Mouse (Mus musculus) kidney, adult 18-20 months (tissue): Measurements from ENCODE around the gene Mdc1.

ENCODE experiments used
- DNase-seq: peaks from one replicate; pipeline ENCODE4 v3.0.0; 2021

The Mdc1 gene

DNA sequence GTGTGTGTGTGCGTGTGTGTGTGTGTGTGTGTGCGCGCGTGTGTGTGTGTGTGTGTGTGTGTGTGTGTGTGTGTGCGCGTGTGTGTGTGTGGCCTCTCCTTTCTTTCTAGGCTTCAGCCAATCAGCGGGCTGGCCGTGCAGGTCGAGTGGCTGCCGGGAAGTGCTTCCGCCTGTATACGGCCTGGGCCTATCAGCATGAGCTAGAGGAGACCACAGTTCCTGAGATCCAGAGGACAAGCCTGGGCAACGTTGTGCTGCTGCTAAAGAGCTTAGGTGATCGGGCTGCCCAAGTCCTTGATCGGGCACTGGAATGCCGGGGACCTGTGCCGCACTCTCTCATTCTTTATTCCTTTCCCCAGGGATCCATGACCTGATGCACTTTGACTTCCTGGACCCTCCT, 46.4 kb downstream of the Mdc1 start:
- no peak for DNase-seq

DNA sequence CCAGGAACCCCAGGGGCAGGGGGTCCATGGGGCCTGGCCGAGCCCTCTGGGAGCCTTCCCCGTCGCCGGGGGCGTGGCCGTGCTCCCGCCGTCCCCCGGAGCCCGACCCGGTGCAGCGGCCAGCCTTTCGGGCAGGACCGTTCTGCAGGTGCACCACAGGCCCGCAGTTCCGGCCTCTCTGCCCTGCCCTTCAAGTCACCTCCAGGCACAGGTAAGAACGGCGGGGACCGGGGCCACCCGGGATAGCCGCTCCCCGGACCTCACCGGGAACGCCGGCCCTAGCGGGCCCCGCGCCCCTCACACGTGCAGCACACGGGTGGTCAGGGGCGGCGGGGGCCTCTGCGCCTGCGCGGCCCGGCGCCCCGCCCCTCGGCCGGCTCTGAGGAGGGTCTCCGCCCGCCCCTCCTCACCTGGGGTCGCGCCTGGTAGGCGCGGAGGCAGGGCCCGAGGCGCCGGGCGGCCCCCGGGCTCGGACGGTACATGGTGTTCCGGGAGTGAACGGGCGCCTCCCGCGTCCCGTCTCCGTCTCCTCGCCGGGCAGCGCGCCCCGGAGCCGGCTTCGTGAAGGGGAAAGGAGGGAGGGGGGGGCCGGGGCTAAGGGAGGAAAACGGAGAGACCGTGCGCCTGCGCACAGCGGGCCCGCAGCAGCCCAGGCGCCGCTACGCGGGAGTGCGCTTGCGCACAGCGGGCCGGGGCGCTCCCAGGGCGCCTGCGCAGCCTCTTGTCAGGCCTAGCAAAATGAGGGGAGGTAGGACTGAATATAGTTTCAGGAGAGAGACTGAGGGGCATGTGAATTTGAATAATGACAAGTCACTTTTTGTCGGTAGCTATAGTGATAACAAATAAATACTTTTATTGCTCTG, 55.7 kb downstream of the Mdc1 start, which contains the start of gene 2310061I04Rik:
TSS of gene 2310061I04Rik (minus strand) at position 651 of the 863 bp plus-strand sequence.
- peak; percentile 90 for DNase-seq

DNA sequence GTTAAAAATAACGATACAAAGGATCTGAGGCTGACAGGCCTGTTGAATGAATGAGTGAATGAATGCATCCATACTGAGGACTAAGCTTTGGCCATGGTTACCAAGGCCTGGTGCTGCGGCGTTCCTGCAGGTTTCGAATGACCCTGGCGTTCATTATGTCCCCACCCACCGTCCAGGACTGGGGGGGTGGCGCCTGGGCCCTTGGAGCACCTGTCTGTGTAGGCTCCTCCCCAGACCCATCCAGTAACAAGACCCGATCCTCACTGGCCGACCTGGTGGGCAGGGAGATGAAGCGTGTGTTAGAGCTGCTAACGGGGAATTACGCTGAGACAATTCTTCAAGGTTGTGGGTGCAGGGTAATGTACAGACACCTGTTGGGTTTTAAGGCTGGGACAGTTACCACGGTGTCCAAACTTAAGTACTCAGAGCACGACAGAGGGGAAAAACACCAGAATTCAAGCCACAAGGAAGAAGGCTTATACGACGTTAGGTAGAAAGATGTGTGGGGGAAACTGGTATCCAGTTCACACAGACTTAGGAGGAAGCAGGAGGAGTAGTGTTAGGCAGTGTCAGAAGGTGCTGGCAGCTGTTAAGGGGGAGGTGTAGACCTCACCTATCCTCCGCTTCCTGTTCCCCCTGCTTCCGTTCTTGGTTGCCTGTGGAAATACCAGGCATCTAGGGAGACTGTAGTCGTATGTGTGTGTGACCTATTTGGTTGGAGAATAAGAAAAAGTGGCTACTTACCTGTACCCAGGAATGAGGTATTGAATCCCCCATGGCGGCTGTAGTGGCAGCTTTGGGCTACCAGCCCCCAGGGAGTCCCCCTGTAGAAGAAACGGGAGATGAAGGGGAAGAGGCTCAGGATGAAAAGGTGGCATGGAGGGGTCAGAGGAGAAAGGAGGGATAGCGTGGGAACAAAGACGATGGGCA, 56.6 kb downstream of the Mdc1 start:
- DNase-seq: peak; percentile 23

DNA sequence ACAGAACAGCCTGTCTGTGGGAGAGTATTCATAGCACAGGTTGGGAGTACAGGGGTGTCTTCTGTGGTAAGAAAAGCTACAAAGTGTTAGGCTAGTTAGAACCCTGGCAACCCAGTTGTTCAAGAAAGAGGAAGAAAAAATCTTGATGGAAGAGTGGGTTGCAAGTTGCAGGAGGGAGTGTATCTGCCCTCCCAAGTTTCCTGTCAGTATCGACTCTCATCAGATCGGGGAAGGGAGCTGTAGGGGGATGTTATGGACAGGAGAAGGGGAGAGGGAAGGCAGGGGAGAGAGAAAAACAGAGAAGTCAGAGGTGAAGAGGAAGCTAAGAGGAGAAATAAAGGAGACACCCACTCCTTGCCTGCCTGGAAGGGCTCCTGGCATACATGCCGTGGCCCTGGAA, 59.3 kb downstream of the Mdc1 start:
- DNase-seq: no peak

DNA sequence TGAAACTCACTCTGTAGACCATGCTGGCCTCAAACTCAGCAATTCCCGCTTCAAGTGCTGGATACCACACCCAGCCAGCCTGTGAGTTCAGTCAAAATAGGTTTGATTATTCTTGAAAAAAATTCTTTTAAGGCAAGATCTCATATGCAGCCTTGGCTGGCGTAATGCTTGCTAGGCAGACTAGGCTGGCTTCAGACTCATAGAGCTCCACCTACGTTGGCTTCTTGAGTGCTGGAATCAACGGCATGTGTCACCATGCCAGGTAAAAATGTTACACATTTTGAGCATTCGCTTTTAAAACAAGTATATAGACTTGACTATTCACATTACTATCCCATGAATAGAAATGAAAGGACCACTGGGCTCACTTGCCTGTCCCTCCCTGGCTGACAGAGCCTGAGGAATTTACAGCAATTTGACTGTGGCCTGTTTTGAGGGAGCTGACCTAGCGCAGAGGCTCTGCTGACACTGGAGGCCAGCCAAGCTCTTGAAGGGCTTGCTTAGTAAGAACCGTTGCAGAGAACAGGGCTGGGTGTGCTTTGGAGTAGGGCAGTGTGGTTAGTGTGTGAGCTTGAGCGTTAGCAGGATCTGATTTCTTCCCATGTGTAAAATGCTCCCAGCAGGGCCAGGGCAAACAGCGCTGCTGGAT, 62.2 kb downstream of the Mdc1 start:
- DNase-seq: peak; percentile 67

DNA sequence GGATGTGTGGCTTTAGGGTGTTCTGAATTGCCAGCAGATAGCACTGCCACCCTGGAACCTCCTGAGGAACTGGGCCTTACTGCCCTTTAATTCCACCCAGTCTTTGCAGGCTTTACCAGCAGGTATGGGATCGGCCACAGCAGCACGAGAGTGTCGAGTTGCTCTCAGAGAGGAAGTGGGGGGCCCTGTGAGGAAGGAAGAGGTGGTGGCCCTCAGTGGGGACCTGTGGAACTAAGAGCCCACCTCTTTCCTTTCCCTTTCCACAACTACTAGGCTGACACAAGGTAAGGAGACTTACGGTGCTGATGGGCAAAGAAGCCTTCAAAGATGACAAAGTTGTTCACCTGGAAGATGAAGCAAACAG, 62.7 kb downstream of the Mdc1 start:
- DNase-seq: no peak

DNA sequence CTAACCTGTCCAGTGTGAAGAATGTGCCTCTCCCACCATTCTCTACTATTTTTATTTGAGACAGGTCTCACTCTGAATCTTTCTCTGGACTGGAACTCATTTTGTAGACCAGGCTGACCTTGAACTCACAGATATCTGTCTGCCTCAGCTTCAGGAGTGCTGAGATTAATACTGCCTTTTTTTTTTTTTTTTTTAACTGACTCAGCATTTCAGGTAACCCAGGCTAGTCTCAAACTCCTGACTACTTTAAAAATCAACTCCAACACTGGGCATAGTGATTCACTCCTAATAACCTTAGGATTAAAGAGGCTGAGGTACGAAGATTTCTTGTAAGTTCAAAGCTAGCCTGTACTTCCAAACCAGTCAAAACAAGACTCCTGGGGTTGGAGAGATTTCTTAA, 64.3 kb downstream of the Mdc1 start:
- no peak for DNase-seq

DNA sequence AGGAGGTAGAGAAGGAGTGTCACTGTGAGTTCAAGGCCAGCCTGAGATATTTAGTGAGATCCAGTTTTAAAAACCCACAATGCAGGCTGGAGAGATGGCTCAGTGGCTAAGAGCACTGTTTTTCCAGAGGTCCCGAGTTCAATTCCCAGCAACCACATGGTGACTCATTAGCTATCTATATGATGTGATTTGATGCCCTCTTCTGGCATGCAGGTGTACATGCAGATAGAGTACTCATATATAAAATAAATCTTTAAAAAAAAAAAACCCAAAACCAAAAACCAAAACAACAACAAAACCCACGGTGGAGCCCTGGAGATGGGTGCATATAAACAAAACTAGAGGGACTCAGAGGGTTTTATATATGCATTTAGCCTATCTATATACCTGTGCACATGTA, 66.3 kb downstream of the Mdc1 start:
- DNase-seq: no peak
